Mouse (Mus musculus) lung, embryonic 14.5 days (tissue): Measurements from ENCODE around the gene Syt13. TPM values are rescaled to one million over a fixed set of nuclear protein-coding genes. Genes with fewer than 3 reads are reported as not detected.

Experiments
- ATAC-seq: fragments of 200-750 bp; cut with Nextera tagmentation; 2 replicates; pipeline ENCODE4 v1.8.0; 2017; ENCODE audit warnings: mild to moderate bottlenecking, moderate TSS enrichment, moderate library complexity; ENCODE audit not compliant: insufficient read depth
- DNase-seq: peaks from one replicate; pipeline ENCODE4 v3.0.0-alpha.2; 2015
- H3K27ac ChIP-seq: fragments of 300-500 bp; sonication (generic); 2 replicates; pipeline ENCODE4 v1.5.1; 2014; ENCODE audit warnings: low read depth, mild to moderate bottlenecking, moderate library complexity
- H3K27me3 ChIP-seq: fragments of 300-500 bp; sonication (generic); 2 replicates; pipeline ENCODE4 v1.6.1; 2014; ENCODE audit warnings: low read length, control low read depth; ENCODE audit not compliant: insufficient read depth
- H3K36me3 ChIP-seq: fragments of 300-500 bp; sonication (generic); 2 replicates; pipeline ENCODE4 v1.6.1; 2014; ENCODE audit warnings: control low read depth; ENCODE audit not compliant: insufficient read depth
- H3K4me1 ChIP-seq: fragments of 300-500 bp; sonication (generic); 2 replicates; pipeline ENCODE4 v1.6.1; 2014; ENCODE audit warnings: antibody characterized with exemption, control low read depth; ENCODE audit not compliant: insufficient read depth
- H3K4me2 ChIP-seq: fragments of 300-500 bp; sonication (generic); 2 replicates; pipeline ENCODE4 v1.6.1; 2014; ENCODE audit warnings: mild to moderate bottlenecking
- H3K4me3 ChIP-seq: fragments of 300-500 bp; sonication (generic); 2 replicates; pipeline ENCODE4 v1.5.1; 2014; ENCODE audit warnings: low read depth, low read length
- H3K9ac ChIP-seq: fragments of 300-500 bp; sonication (generic); 2 replicates; pipeline ENCODE4 v1.6.1; 2014
- H3K9me3 ChIP-seq: fragments of 300-500 bp; sonication (generic); 2 replicates; pipeline ENCODE4 v1.6.1; 2016; ENCODE audit warnings: low read depth, low read length, control low read depth
- CTCF ChIP-seq: IDR thresholded peaks from 2 replicates; pipeline ENCODE4 v1.5.1; 2016; ENCODE audit warnings: antibody characterized with exemption, low read depth
- WGBS: fragments of 180-500 bp; shearing (Covaris S2); extraction: QIAGEN DNeasy Blood & Tissue Kit; methylation state at CpG from one replicate; pipeline ENCODE4 v1.1.7; 2014; 5-methylcytosine and 5-hydroxymethylcytosine counted together
- polyA plus RNA-seq: library from polyadenylated mRNA; unstranded; fragments of >200 nt; fragmentation: Nextera tagmentation; extraction: Ambion mirVana; gene quantifications from 2 replicates; pipeline ENCODE4 v1.2.1, GENCODE M21; 2014

Syt13 gene
- polyA plus RNA-seq, 1 experiment from 2014 or later: 3.2 TPM

- no peak overlapping the region for H3K27ac ChIP-seq
- ATAC-seq (no peak), DNase-seq (peak; percentile 38)
- H3K4me3 ChIP-seq: no peak overlapping the region
- no peak overlapping the region for H3K9ac ChIP-seq
- peaks cover 3% of the 10 kb centered on the region; the same call in 1 of the 2 replicates for H3K4me1 ChIP-seq
- no peak overlapping the region for H3K4me2 ChIP-seq
- no peaks in the 10 kb centered on the region for H3K9me3 ChIP-seq
- TF ChIP-seq CTCF: peak; percentile 47
- peaks cover 19% of the 10 kb centered on the region for H3K27me3 ChIP-seq
- WGBS: 50% methylated on average over 4 of the region's 4 CpGs
- H3K36me3 ChIP-seq: no peaks in the 10 kb centered on the region
Measured at GRCm38 (mm10) chr2:92910371-92910770, 4.5 kb upstream of the Syt13 start.

GRCm38 (mm10) chr2:92912312-92912711, 2.6 kb upstream of the Syt13 start:
- Histone ChIP-seq H3K4me1 (peaks cover 13% of the 10 kb centered on the region; the same call in 1 of the 2 replicates), H3K4me3 (no peak overlapping the region), H3K9ac (no peak overlapping the region), H3K27ac (no peak overlapping the region), H3K4me2 (no peak overlapping the region), H3K27me3 (peaks cover 24% of the 10 kb centered on the region), H3K9me3 (no peaks in the 10 kb centered on the region), H3K36me3 (no peaks in the 10 kb centered on the region)
- TF ChIP-seq CTCF: no peak
- DNase-seq (no peak), ATAC-seq (no peak)

GRCm38 (mm10) chr2:92913295-92913694, 1.6 kb upstream of the Syt13 start:
- TF ChIP-seq CTCF: no peak
- Histone ChIP-seq H3K4me3 (no peak overlapping the region), H3K36me3 (no peaks in the 10 kb centered on the region), H3K27me3 (peaks cover 24% of the 10 kb centered on the region), H3K4me2 (no peak overlapping the region), H3K27ac (no peak overlapping the region), H3K9me3 (no peaks in the 10 kb centered on the region), H3K4me1 (peaks cover 13% of the 10 kb centered on the region; the same call in 1 of the 2 replicates), H3K9ac (no peak overlapping the region)
- DNase-seq (no peak), ATAC-seq (no peak)
- WGBS: 15% methylated on average over 9 of the region's 9 CpGs

- Histone ChIP-seq H3K4me2 (peak overlapping the region; percentile 78), H3K4me3 (peak overlapping the region; percentile 41), H3K36me3 (no peaks in the 10 kb centered on the region), H3K9me3 (no peaks in the 10 kb centered on the region), H3K27me3 (peaks cover 24% of the 10 kb centered on the region), H3K9ac (peak overlapping the region; percentile 48; the same call in 1 of the 2 replicates), H3K27ac (no peak overlapping the region), H3K4me1 (peaks cover 13% of the 10 kb centered on the region; the same call in 1 of the 2 replicates)
- DNase-seq (peak; percentile 74), ATAC-seq (peak; percentile 29; the same call in 1 of the 2 replicates)
- TF ChIP-seq CTCF: no peak
- WGBS: 4% methylated on average over 9 of the region's 10 CpGs
Measured at GRCm38 (mm10) chr2:92915659-92916631, 1.0 kb downstream of the Syt13 start.

- no peak overlapping the region for H3K4me3 ChIP-seq
- peak; percentile 71 for DNase-seq
- H3K9ac ChIP-seq: no peak overlapping the region
- no peak for TF ChIP-seq CTCF
- H3K9me3 ChIP-seq: no peaks in the 10 kb centered on the region
- peaks cover 13% of the 10 kb centered on the region; the same call in 1 of the 2 replicates for H3K4me1 ChIP-seq
- WGBS: 34% methylated on average over 7 of the region's 7 CpGs
- no peak overlapping the region for H3K27ac ChIP-seq
- no peak overlapping the region for H3K4me2 ChIP-seq
- peaks cover 24% of the 10 kb centered on the region for H3K27me3 ChIP-seq
- peak; percentile 64; the same call in 1 of the 2 replicates for ATAC-seq
- H3K36me3 ChIP-seq: no peaks in the 10 kb centered on the region
Measured at GRCm38 (mm10) chr2:92917405-92918142, 2.7 kb downstream of the Syt13 start.

- H3K27me3 ChIP-seq: peaks cover 2% of the 10 kb centered on the region; the same call in 1 of the 2 replicates
- H3K9me3 ChIP-seq: no peaks in the 10 kb centered on the region
- ATAC-seq: no peak
- WGBS: 75% methylated on average over 4 of the region's 4 CpGs
- H3K4me3 ChIP-seq: no peak overlapping the region
- H3K4me2 ChIP-seq: no peak overlapping the region
- no peak for TF ChIP-seq CTCF
- H3K27ac ChIP-seq: no peak overlapping the region
- no peaks in the 10 kb centered on the region for H3K36me3 ChIP-seq
- H3K9ac ChIP-seq: no peak overlapping the region
- DNase-seq: no peak
- peaks cover 6% of the 10 kb centered on the region; the same call in 1 of the 2 replicates for H3K4me1 ChIP-seq
Measured at GRCm38 (mm10) chr2:92920709-92921108, 5.8 kb downstream of the Syt13 start.
